Mouse (Mus musculus) Muller cell, postnatal 12 days (primary cell): ENCODE measurements around the gene Arhgap28.
"Not testable (repeated sequence)": the region's sequence is repeated elsewhere in the genome, so short reads cannot be mapped to it uniquely, and the experiment has no call there.

Experiments used
- DNase-seq: peaks from one replicate; pipeline ENCODE4 v3.0.0-alpha.2; 2015; ENCODE audit errors: inconsistent ontology term

Arhgap28 gene

GRCm38 (mm10) chr17:67886326-67886725 is 117.6 kb downstream of the Arhgap28 start:
- DNase-seq, result no peak

GRCm38 (mm10) chr17:67877599-67877998 is 126.3 kb downstream of the Arhgap28 start:
- DNase-seq, result no peak

GRCm38 (mm10) chr17:67869731-67870601 is 134.0 kb downstream of the Arhgap28 start:
- DNase-seq, result peak; percentile 52

GRCm38 (mm10) chr17:67866541-67867241 is 137.2 kb downstream of the Arhgap28 start:
- no peak for DNase-seq

GRCm38 (mm10) chr17:67866026-67866425 is 137.9 kb downstream of the Arhgap28 start:
- DNase-seq, result no peak

GRCm38 (mm10) chr17:67864912-67865311 is 139.0 kb downstream of the Arhgap28 start:
- DNase-seq, result no peak

- no peak for DNase-seq
Observed at GRCm38 (mm10) chr17:67864363-67864762, 139.6 kb downstream of the Arhgap28 start.

- DNase-seq, result peak; percentile 64
Observed at GRCm38 (mm10) chr17:67861744-67862535, 142.0 kb downstream of the Arhgap28 start.

- DNase-seq, result no peak
Observed at GRCm38 (mm10) chr17:67861080-67861630, 142.8 kb downstream of the Arhgap28 start.

- not testable (repeated sequence) for DNase-seq
Observed at GRCm38 (mm10) chr17:67841494-67841893, 162.4 kb downstream of the Arhgap28 start.

GRCm38 (mm10) chr17:67838948-67839347 is 165.0 kb downstream of the Arhgap28 start:
- no peak for DNase-seq

GRCm38 (mm10) chr17:67837351-67838090 is 166.4 kb downstream of the Arhgap28 start:
- DNase-seq, result peak; percentile 77

GRCm38 (mm10) chr17:67836146-67836895 is 167.6 kb downstream of the Arhgap28 start:
- no peak for DNase-seq

- no peak for DNase-seq
Observed at GRCm38 (mm10) chr17:67827431-67827830, 176.5 kb downstream of the Arhgap28 start.

GRCm38 (mm10) chr17:67816916-67817315 is 187.0 kb downstream of the Arhgap28 start:
- DNase-seq, result no peak

- DNase-seq, result no peak
Observed at GRCm38 (mm10) chr17:67815720-67816119, 188.2 kb downstream of the Arhgap28 start.

- no peak for DNase-seq
Observed at GRCm38 (mm10) chr17:67813666-67814065, 190.3 kb downstream of the Arhgap28 start.

- no peak for DNase-seq
Observed at GRCm38 (mm10) chr17:67809171-67809570, 194.7 kb downstream of the Arhgap28 start.
